Mouse (Mus musculus) intestine, embryonic 16.5 days (tissue): ENCODE results near the gene Atrn. TPM values are rescaled to one million over a fixed set of nuclear protein-coding genes. Genes with fewer than 3 reads are reported as not detected.
A peak's percentile ranks its signal among the peaks of the same experiment; 100 is the strongest.

Experiments used
- ATAC-seq: fragments of 200-750 bp; cut with Nextera tagmentation; 2 replicates; pipeline ENCODE4 v1.8.0; 2017; ENCODE audit warnings: moderate TSS enrichment, moderate library complexity
- H3K27ac ChIP-seq: fragments of 300-500 bp; sonication (generic); 2 replicates; pipeline ENCODE4 v1.5.1; 2014; ENCODE audit warnings: mild to moderate bottlenecking, low read length
- H3K27me3 ChIP-seq: fragments of 300-500 bp; sonication (generic); replicated peaks from 2 replicates; pipeline ENCODE4 v1.6.1; 2014; ENCODE audit warnings: low read length, control low read depth, mixed read lengths; ENCODE audit not compliant: control insufficient read depth, insufficient read depth
- H3K36me3 ChIP-seq: fragments of 300-500 bp; sonication (generic); 2 replicates; pipeline ENCODE4 v1.6.1; 2014; ENCODE audit warnings: low read length, control low read depth; ENCODE audit not compliant: control insufficient read depth, insufficient read depth
- H3K4me1 ChIP-seq: fragments of 300-500 bp; sonication (generic); 2 replicates; pipeline ENCODE4 v1.6.1; 2014; ENCODE audit warnings: low read length, control low read depth, mixed read lengths; ENCODE audit not compliant: control insufficient read depth, insufficient read depth
- H3K4me2 ChIP-seq: fragments of 300-500 bp; sonication (generic); 2 replicates; pipeline ENCODE4 v1.6.1; 2014; ENCODE audit warnings: low read depth, low read length, control low read depth
- H3K4me3 ChIP-seq: fragments of 300-500 bp; sonication (generic); 2 replicates; pipeline ENCODE4 v1.5.1; 2014; ENCODE audit warnings: mild to moderate bottlenecking, low read length
- H3K9ac ChIP-seq: fragments of 300-500 bp; sonication (generic); 2 replicates; pipeline ENCODE4 v1.6.1; 2014; ENCODE audit warnings: low read depth, low read length
- H3K9me3 ChIP-seq: fragments of 300-500 bp; sonication (generic); 2 replicates; pipeline ENCODE4 v1.6.1; 2016; ENCODE audit warnings: low read length, control low read depth; ENCODE audit not compliant: control insufficient read depth
- WGBS: fragments of 180-500 bp; shearing (Covaris S2); extraction: QIAGEN DNeasy Blood & Tissue Kit; methylation state at CpG from one replicate; pipeline ENCODE4 v1.1.7; 2014; 5-methylcytosine and 5-hydroxymethylcytosine counted together
- microRNA-seq: library from miRNA; unstranded; fragments of <30 nt; microRNA quantifications from one replicate; pipeline ENCODE4, GENCODE M21; 2016
- polyA plus RNA-seq: library from polyadenylated mRNA; unstranded; fragments of >200 nt; fragmentation: Nextera tagmentation; extraction: Ambion mirVana; gene quantifications from 2 replicates; pipeline ENCODE4 v1.2.1, GENCODE M21; 2015

The Atrn gene
- polyA plus RNA-seq, 1 experiment from 2014 or later = 3.3 TPM

DNA sequence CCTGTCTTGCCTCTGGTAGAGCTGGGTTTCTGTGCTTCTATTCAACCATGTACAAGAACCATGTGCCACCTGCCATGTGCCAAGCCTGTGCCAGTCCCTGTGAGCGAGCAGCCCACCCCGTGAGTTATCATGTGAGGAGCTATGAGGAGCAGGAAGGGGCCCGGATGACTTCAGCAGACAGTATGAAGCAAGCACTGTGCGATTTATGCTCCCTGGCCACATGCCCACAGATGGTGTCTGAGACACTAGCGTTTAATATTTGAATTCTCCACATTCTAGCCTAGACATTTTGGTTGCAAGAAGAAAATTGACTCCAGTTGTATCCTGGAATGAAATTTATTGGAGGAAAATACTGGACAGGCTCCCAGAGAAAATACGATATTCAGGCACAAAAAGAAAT lies 161.2 kb downstream of the Atrn start:
- whole genome bisulfite sequencing = 45% methylated on average over 6 of the region's 6 CpGs
- ATAC-seq = peak; percentile 58; the same call in 1 of the 2 replicates
- H3K36me3 ChIP-seq = no peaks in the 10 kb centered on the region
- no peaks in the 10 kb centered on the region for H3K9me3 ChIP-seq
- peaks cover 8% of the 10 kb centered on the region; the same call in 1 of the 2 replicates for H3K4me1 ChIP-seq
- H3K27ac ChIP-seq = no peak overlapping the region
- H3K27me3 ChIP-seq = peaks cover 8% of the 10 kb centered on the region; the same call in 1 of the 2 replicates
- H3K4me2 ChIP-seq = no peak overlapping the region
- H3K4me3 ChIP-seq = no peak overlapping the region
- H3K9ac ChIP-seq = no peak overlapping the region

DNA sequence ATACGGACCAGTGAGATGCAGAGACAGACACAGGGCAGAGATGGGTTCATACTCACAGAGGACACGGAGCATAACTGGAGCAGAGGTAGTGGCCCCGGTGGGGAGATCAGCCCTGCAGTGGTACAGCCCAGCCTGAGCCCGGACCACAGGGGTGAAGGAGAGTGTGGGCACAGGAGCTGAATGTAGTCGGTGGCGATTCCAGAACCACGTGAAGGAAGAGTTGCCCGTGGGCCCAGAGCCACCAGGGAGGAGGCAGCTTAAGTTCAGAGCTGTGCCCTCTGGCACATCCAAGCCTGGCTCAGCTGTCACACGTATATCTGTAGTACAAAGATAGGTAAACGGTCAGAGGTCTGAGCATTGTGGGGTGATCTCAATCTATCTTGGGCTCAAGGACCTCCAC lies 166.2 kb downstream of the Atrn start:
- 87% methylated on average over 10 of the region's 10 CpGs for WGBS
- Histone ChIP-seq H3K4me2 (no peak overlapping the region), H3K9me3 (no peaks in the 10 kb centered on the region), H3K27me3 (no peaks in the 10 kb centered on the region), H3K4me1 (0 out of 2 replicates have a peak, but pooled peaks cover 2% of the 10 kb centered on the region), H3K9ac (no peak overlapping the region), H3K36me3 (no peaks in the 10 kb centered on the region), H3K27ac (no peak overlapping the region), H3K4me3 (no peak overlapping the region)
- ATAC-seq = no peak

Small RNA genes lying within 50 kb of the gene (microRNA-seq; reads per million reads assigned to microRNA genes)
- gene Mir6973b = not detected

Other genes starting within 250 kb of the Atrn start
- 87.1 and 88.0 TPM in 2 replicates for gene Ddrgk1, start 241.8 kb upstream of the Atrn start, polyA plus RNA-seq
- 72.2 and 81.0 TPM in 2 replicates for gene Itpa, start 238.9 kb upstream of the Atrn start, polyA plus RNA-seq
- gene Slc4a11, start 209.0 kb upstream of the Atrn start, polyA plus RNA-seq = 0.22 and 0.24 TPM in 2 replicates
- gene 4930402H24Rik, start 89 bp upstream of the Atrn start, polyA plus RNA-seq = 22.6 and 25.9 TPM in 2 replicates
- gene Gfra4, start 136.6 kb downstream of the Atrn start, polyA plus RNA-seq = 6.9 and 8.6 TPM in 2 replicates
- 5.3 TPM in 2 replicates for gene Adam33, start 157.3 kb downstream of the Atrn start, polyA plus RNA-seq
- 0.29 and 0.37 TPM in 2 replicates for gene Siglec1, start 180.3 kb downstream of the Atrn start, polyA plus RNA-seq
- 8.3 and 8.4 TPM in 2 replicates for gene Hspa12b, start 220.8 kb downstream of the Atrn start, polyA plus RNA-seq
- not detected in 2 replicates for gene Gm11037, start 227.0 kb downstream of the Atrn start, polyA plus RNA-seq